Mouse (Mus musculus): Measurements from ENCODE around the gene Oprl1. TPM values are rescaled to one million over a fixed set of nuclear protein-coding genes. Genes with fewer than 3 reads are reported as not detected.

Oprl1 gene
- total and polyA plus RNA-seq, 3 experiments = 0.14 to 0.25 TPM; not detected in 1

- no peaks in the 10 kb centered on the region for H3K9me3 ChIP-seq (replicated peaks; ENCODE audit: low read length)
- H3K27me3 ChIP-seq (replicated peaks) = no peaks in the 10 kb centered on the region
- in situ Hi-C loops (cut with MboI; ENCODE audit: low pct_ligation_motif_present, low pct_unique_long_range_greater_than_20kb, low sequenced_read_pairs) = loop anchor here (5.0 kb wide), 1 partner anchor 38 kb away; no protein-coding TSS in a partner anchor
- TF ChIP-seq JUN (IDR thresholded peaks at IDR 0.05; ENCODE audit: insufficient read depth, low read depth, low read length) (no peak), EP300 (IDR thresholded peaks at IDR 0.05; ENCODE audit: low read length) (no peak), ELF1 (IDR thresholded peaks at IDR 0.05; ENCODE audit: low read depth, low read length) (peak; percentile 69), ETS1 (conservative IDR thresholded peaks at IDR 0.05; ENCODE audit: low read depth, low read length) (no peak; the same call in 1 of the 2 replicates), TBP (conservative IDR thresholded peaks at IDR 0.05; ENCODE audit: low read depth, low read length) (0 out of 2 replicates have a peak, but pooled peaks have one; percentile 6), UBTF (IDR thresholded peaks at IDR 0.05; ENCODE audit: low read depth, low read length) (peak; percentile 63; the same call in 1 of the 2 replicates), MAFK (IDR thresholded peaks at IDR 0.05; ENCODE audit: insufficient replicate concordance, low read length) (no peak), ZNF384 (IDR thresholded peaks at IDR 0.05; ENCODE audit: low read depth, low read length) (peak; percentile 99), IRF4 (IDR thresholded peaks at IDR 0.05; ENCODE audit: low read depth, low read length) (peak; percentile 36; the same call in 1 of the 2 replicates), RAD21 (IDR thresholded peaks at IDR 0.05; ENCODE audit: low read depth, low read length) (peak; percentile 21), TCF12 (IDR thresholded peaks at IDR 0.05; ENCODE audit: low read depth, low read length) (peak; percentile 70), POLR2AphosphoS2 (IDR thresholded peaks at IDR 0.05; ENCODE audit: low read depth, low read length) (no peak), MAX (IDR thresholded peaks at IDR 0.05; ENCODE audit: low read length) (peak; percentile 79), BHLHE40 (IDR thresholded peaks at IDR 0.05; ENCODE audit: low read depth, low read length) (peak; percentile 83), KAT2A (IDR thresholded peaks at IDR 0.05; ENCODE audit: insufficient replicate concordance, low read length) (peak; percentile 60; the same call in 1 of the 2 replicates), MYC (IDR thresholded peaks at IDR 0.05; ENCODE audit: low read depth, low read length) (peak; percentile 79; the same call in 1 of the 2 replicates), NRF1 (IDR thresholded peaks at IDR 0.05; ENCODE audit: low read depth, low read length) (peak; percentile 44; the same call in 1 of the 2 replicates), RCOR1 (conservative IDR thresholded peaks at IDR 0.05; ENCODE audit: low read depth, low read length) (no peak), POLR2A (IDR thresholded peaks at IDR 0.05; ENCODE audit: low read depth, low read length) (peak; percentile 84), SIN3A (IDR thresholded peaks at IDR 0.05; ENCODE audit: low read length) (no peak; the same call in 1 of the 2 replicates), MAZ (IDR thresholded peaks at IDR 0.05; ENCODE audit: low read depth, low read length) (no peak; the same call in 1 of the 2 replicates), GABPA (IDR thresholded peaks at IDR 0.05; ENCODE audit: insufficient replicate concordance, low read depth, low read length) (no peak), HCFC1 (IDR thresholded peaks at IDR 0.05; ENCODE audit: low read depth, low read length) (peak; percentile 90), MEF2A (IDR thresholded peaks at IDR 0.05; ENCODE audit: borderline replicate concordance, low read depth, low read length) (no peak), NELFE (IDR thresholded peaks at IDR 0.05; ENCODE audit: low read depth, low read length) (peak; percentile 83), PAX5 (IDR thresholded peaks at IDR 0.05; ENCODE audit: low read length) (no peak), USF1 (IDR thresholded peaks at IDR 0.05; ENCODE audit: low read depth, low read length) (peak; percentile 55), CTCF (conservative IDR thresholded peaks at IDR 0.05 in 1 of 2, IDR thresholded peaks at IDR 0.05 in 1 of 2; ENCODE audit: low read depth in 2 of 2, low read length in 2 of 2) (peak in 1 of 2 experiments; percentile 45; a peak in 2 of 4 replicates), ZMIZ1 (IDR thresholded peaks at IDR 0.05; ENCODE audit: low read depth, low read length) (peak; percentile 4; the same call in 1 of the 2 replicates), E2F4 (IDR thresholded peaks at IDR 0.05; ENCODE audit: insufficient replicate concordance, low read depth, low read length) (no peak), SMC3 (IDR thresholded peaks at IDR 0.05; ENCODE audit: low read depth, low read length) (peak; percentile 31), MXI1 (IDR thresholded peaks at IDR 0.05; ENCODE audit: low read depth, low read length) (peak; percentile 90), CHD2 (IDR thresholded peaks at IDR 0.05; ENCODE audit: low read length) (peak; percentile 22; the same call in 1 of the 2 replicates), ZC3H11A (IDR thresholded peaks at IDR 0.05; ENCODE audit: low read depth, low read length) (no peak), USF2 (conservative IDR thresholded peaks at IDR 0.05; ENCODE audit: low read depth, low read length) (no peak), JUND (conservative IDR thresholded peaks at IDR 0.05; ENCODE audit: low read depth, low read length) (no peak), CHD1 (IDR thresholded peaks at IDR 0.05; ENCODE audit: low read depth, low read length) (no peak), ZKSCAN1 (IDR thresholded peaks at IDR 0.05; ENCODE audit: borderline replicate concordance, low read depth, low read length) (no peak)
- DNase-seq (ENCODE audit: extremely low read depth) = peak; percentile 66
- peak within 1 kb of the TSS; percentile 62 for H3K9ac ChIP-seq (ENCODE audit: insufficient read depth, low read depth)
- peak within 1 kb of the TSS; percentile 63 for H3K4me2 ChIP-seq (ENCODE audit: insufficient read depth, low read depth, poor library complexity, severe bottlenecking)
- H3K4me1 ChIP-seq (ENCODE audit: control insufficient read depth in 1 of 2, insufficient read depth in 2 of 2) = peaks cover 21 to 58% of the 10 kb centered on the region in 2 experiments
- dilution Hi-C loops (cut with MboI; ENCODE audit: extremely low pct_ligation_motif_present, extremely low pct_unique_long_range_greater_than_20kb, low sequenced_read_pairs) = no loop called here
- peaks cover 0 to 15% of the 10 kb centered on the region in 2 experiments for H3K36me3 ChIP-seq (replicated peaks in 1 of 2; ENCODE audit: control insufficient read depth in 1 of 2, insufficient read depth in 1 of 2, low read length in 1 of 2)
- no peaks in the 10 kb centered on the region for H3K79me2 ChIP-seq (replicated peaks; ENCODE audit: control insufficient read depth, extremely low read depth, insufficient read depth, poor library complexity, severe bottlenecking)
- H3K4me3 ChIP-seq (replicated peaks in 1 of 3; ENCODE audit: low read depth in 2 of 3, low read length in 2 of 3, poor library complexity in 1 of 3) = peak within 1 kb of the TSS; percentile 63 to 77 (median 72)
- peak within 1 kb of the TSS; percentile 23; the same call in 1 of the 2 replicates for H3K27ac ChIP-seq (ENCODE audit: insufficient read depth, low read depth)
These were observed 34.7 kb upstream of the Oprl1 start, which contains the start of gene Tcea2 for GRCm38 (mm10) chr2:181679951-181680715. Tcea2 (plus strand) TSS chr2:181680310.

Data from CH12.LX (cell line).